Mouse (Mus musculus): Measurements from ENCODE around the gene Trim15. TPM values are rescaled to one million over a fixed set of nuclear protein-coding genes. Genes with fewer than 3 reads are reported as not detected.
A peak's percentile ranks its signal among the peaks of the same experiment; 100 is the strongest.
"Not testable (repeated sequence)": the region's sequence is repeated elsewhere in the genome, so short reads cannot be mapped to it uniquely, and the experiment has no call there.

Gene Trim15
- polyA plus RNA-seq, 1 experiment: 1.6 TPM

DNA sequence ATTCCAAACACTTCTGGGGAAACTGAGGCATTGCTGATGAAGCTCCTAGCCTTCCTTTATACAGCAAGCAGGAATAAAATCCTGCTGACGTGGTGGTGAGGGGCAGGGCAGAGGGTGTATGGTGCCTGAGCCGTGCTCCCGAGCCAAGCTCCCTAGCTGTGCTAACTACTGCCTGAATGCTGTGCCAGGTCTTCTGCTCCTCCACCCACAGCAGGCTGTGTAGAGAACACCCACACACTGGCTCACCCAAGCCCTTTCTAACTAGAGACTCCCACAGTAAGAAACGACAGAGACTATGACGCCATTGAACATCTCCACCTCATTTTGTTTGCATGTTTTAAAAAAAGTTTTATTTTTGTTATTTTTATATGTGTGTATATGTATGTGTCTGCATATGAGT lies 33.0 kb upstream of the Trim15 start:
- Histone ChIP-seq H3K27ac (ENCODE audit: control insufficient read depth, insufficient read depth, low read depth, low read length, poor library complexity) (no peak overlapping the region), H3K4me1 (ENCODE audit: control insufficient read depth, insufficient read depth, low read length) (no peaks in the 10 kb centered on the region), H3K4me3 (replicated peaks; ENCODE audit: control insufficient read depth, low read depth, low read length) (no peak overlapping the region)
- WGBS: 76% methylated on average over 5 of the region's 5 CpGs
- TF ChIP-seq CTCF (IDR thresholded peaks at IDR 0.05; ENCODE audit: control insufficient read depth, insufficient read depth, low read length) (no peak), POLR2A (IDR thresholded peaks at IDR 0.05; ENCODE audit: borderline replicate concordance, control insufficient read depth, low read depth, low read length) (no peak)

DNA sequence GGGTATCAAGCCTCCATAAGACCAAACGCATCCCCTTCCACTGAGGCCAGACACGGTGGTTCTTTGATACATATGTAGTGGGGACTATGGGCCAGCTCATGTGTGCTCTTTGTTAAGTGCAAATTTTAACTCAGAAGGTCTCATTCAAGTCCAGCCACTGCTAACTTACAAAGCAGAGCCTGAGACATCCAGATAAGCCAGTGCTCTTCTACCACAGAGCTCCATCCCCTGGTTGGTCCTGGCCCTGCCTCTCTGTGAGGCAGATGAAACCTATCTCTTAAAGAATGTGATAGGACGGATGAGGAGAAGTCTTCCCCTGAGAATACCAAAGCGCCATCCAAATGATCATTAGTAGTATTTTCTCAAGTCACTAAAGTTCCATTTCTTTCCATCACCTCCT lies 32.4 kb upstream of the Trim15 start:
- 82% methylated on average over 4 of the region's 4 CpGs for WGBS

DNA sequence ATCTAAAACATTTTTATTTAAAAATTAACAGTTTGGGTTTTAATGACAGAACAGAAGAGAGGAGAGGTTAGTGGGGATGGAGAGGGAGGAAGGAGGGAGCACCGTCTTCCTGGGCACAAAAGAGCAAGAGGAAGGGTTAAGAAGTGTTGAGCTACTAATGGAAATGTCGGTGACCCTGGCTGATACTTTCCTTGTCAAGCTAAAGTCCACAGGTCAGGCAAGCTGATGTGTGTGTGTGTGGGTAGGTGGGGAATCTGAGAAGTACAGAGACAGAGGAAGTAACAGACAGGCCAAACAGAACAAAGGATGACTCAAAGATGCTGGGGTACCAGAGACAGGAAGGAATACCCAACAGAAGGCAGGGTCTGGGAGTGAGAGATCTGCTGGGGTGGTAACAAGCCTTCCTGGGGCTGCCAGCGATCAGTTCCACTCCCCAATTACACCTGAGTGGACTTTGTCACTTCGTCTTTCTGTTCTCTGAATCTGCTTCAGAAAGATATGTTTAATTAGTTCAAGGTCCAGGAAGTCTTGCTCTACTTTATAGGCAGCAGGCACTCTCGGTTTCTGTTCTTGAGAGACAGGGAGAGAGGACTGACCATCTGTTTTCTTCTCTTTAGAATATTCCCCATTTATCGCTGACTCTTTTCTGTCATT lies 30.7 kb upstream of the Trim15 start, which contains the start of gene Trim31:
Gene Trim31 (plus strand): TSS at position 567 of the 654 bp plus-strand sequence.
- WGBS: 66% methylated on average over 6 of the region's 6 CpGs
- TF ChIP-seq POLR2A (IDR thresholded peaks at IDR 0.05; ENCODE audit: borderline replicate concordance, control insufficient read depth, low read depth, low read length): no peak
- TF ChIP-seq CTCF (IDR thresholded peaks at IDR 0.05; ENCODE audit: control insufficient read depth, insufficient read depth, low read length): no peak
- no peak within 1 kb of the TSS for H3K27ac ChIP-seq (ENCODE audit: control insufficient read depth, insufficient read depth, low read depth, low read length, poor library complexity)
- no peaks in the 10 kb centered on the region for H3K4me1 ChIP-seq (ENCODE audit: control insufficient read depth, insufficient read depth, low read length)
- no peak within 1 kb of the TSS for H3K4me3 ChIP-seq (replicated peaks; ENCODE audit: control insufficient read depth, low read depth, low read length)

More for the DNA sequence above, 32.4 kb upstream of the Trim15 start:
- Histone ChIP-seq H3K4me1 (ENCODE audit: control insufficient read depth, insufficient read depth, low read length) (no peaks in the 10 kb centered on the region), H3K27ac (ENCODE audit: control insufficient read depth, insufficient read depth, low read depth, low read length, poor library complexity) (no peak overlapping the region), H3K4me3 (replicated peaks; ENCODE audit: control insufficient read depth, low read depth, low read length) (no peak overlapping the region)
- TF ChIP-seq POLR2A (IDR thresholded peaks at IDR 0.05; ENCODE audit: borderline replicate concordance, control insufficient read depth, low read depth, low read length) (no peak), CTCF (IDR thresholded peaks at IDR 0.05; ENCODE audit: control insufficient read depth, insufficient read depth, low read length) (no peak)

DNA sequence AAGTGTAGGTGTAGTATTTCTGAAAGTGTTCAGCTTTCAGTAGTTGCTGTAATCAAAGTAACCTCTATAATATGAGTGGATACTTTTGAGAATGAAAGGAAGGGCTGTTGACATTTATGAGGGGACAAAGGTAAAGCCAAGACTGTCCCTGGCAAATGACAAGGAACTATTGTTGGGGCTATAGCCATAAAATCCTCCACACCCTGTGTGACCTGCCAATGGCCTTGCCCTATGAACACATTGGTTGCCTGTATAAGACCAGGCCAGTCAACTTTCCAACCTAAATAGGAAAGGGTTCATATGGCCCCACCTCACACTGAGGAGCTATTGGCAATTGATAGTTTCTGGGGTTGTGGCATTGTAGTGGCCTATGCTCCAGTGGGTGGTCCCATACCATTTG lies 30.1 kb upstream of the Trim15 start:
- Histone ChIP-seq H3K4me1 (ENCODE audit: control insufficient read depth, insufficient read depth, low read length) (no peaks in the 10 kb centered on the region), H3K4me3 (replicated peaks; ENCODE audit: control insufficient read depth, low read depth, low read length) (no peak overlapping the region), H3K27ac (ENCODE audit: control insufficient read depth, insufficient read depth, low read depth, low read length, poor library complexity) (no peak overlapping the region)
- TF ChIP-seq CTCF (IDR thresholded peaks at IDR 0.05; ENCODE audit: control insufficient read depth, insufficient read depth, low read length) (no peak), POLR2A (IDR thresholded peaks at IDR 0.05; ENCODE audit: borderline replicate concordance, control insufficient read depth, low read depth, low read length) (no peak)

DNA sequence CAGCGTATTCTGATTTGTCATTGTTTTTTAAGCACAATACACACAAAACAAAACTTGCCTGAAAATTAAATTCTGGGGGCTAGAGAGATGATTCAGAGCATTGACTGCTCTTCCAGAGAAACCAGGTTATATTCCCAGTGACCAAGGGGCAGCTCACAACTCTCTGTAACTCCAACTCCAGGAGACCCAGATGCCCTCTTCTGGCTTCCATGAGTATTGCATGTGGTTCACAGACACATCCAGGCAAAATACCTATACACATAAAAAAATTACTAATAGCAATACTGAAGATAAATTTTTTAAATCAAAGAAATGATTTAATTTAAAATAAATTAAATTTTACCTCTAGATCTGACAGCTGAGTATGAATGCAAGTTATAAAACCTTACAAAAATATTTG lies 29.6 kb upstream of the Trim15 start:
- Histone ChIP-seq H3K27ac (ENCODE audit: control insufficient read depth, insufficient read depth, low read depth, low read length, poor library complexity) (no peak overlapping the region), H3K4me3 (replicated peaks; ENCODE audit: control insufficient read depth, low read depth, low read length) (no peak overlapping the region), H3K4me1 (ENCODE audit: control insufficient read depth, insufficient read depth, low read length) (no peaks in the 10 kb centered on the region)
- 73% methylated on average over 1 of the region's 1 CpGs for WGBS
- TF ChIP-seq POLR2A (IDR thresholded peaks at IDR 0.05; ENCODE audit: borderline replicate concordance, control insufficient read depth, low read depth, low read length) (no peak), CTCF (IDR thresholded peaks at IDR 0.05; ENCODE audit: control insufficient read depth, insufficient read depth, low read length) (0 out of 2 replicates have a peak, but pooled peaks have one; percentile 15)

GRCm38 (mm10) chr17:36893387-36893786 lies 26.4 kb upstream of the Trim15 start:
- Histone ChIP-seq H3K27ac (ENCODE audit: control insufficient read depth, insufficient read depth, low read depth, low read length, poor library complexity) (no peak overlapping the region), H3K4me3 (replicated peaks; ENCODE audit: control insufficient read depth, low read depth, low read length) (no peak overlapping the region), H3K4me1 (ENCODE audit: control insufficient read depth, insufficient read depth, low read length) (no peaks in the 10 kb centered on the region)
- 30% methylated on average over 5 of the region's 5 CpGs for WGBS
- TF ChIP-seq POLR2A (IDR thresholded peaks at IDR 0.05; ENCODE audit: borderline replicate concordance, control insufficient read depth, low read depth, low read length) (no peak), CTCF (IDR thresholded peaks at IDR 0.05; ENCODE audit: control insufficient read depth, insufficient read depth, low read length) (no peak)

DNA sequence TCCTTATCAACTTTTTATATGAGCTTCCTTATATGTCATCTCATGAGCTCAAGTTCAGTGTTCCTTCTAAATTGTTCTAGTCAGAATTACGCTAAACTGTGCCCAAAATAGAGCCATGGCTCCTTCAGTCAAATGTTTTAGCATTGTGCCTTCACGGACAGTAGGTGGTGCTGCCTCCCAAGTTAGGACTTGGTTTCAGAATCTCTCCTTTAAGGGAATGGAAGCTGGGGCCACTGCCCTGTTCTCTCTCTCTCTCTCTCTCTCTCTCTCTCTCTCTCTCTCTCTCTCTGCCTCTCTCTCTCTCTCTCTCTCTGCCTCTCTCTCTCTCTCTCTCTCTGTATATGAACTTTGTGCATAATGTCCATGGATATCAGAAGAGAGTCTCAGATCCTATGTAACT lies 25.4 kb upstream of the Trim15 start:
- Histone ChIP-seq H3K27ac (ENCODE audit: control insufficient read depth, insufficient read depth, low read depth, low read length, poor library complexity) (no peak overlapping the region), H3K4me1 (ENCODE audit: control insufficient read depth, insufficient read depth, low read length) (no peaks in the 10 kb centered on the region), H3K4me3 (replicated peaks; ENCODE audit: control insufficient read depth, low read depth, low read length) (no peak overlapping the region)
- no peak for TF ChIP-seq POLR2A (IDR thresholded peaks at IDR 0.05; ENCODE audit: borderline replicate concordance, control insufficient read depth, low read depth, low read length)
- peak; percentile 46; the same call in 1 of the 2 replicates for TF ChIP-seq CTCF (IDR thresholded peaks at IDR 0.05; ENCODE audit: control insufficient read depth, insufficient read depth, low read length)
- 5% methylated on average over 2 of the region's 2 CpGs for WGBS

- not testable (repeated sequence) for H3K4me1 ChIP-seq (ENCODE audit: control insufficient read depth, insufficient read depth, low read length); H3K4me3 ChIP-seq (replicated peaks; ENCODE audit: control insufficient read depth, low read depth, low read length); H3K27ac ChIP-seq (ENCODE audit: control insufficient read depth, insufficient read depth, low read depth, low read length, poor library complexity)
- WGBS: 90% methylated on average over 1 of the region's 1 CpGs
Observed at GRCm38 (mm10) chr17:36891496-36891895, 24.5 kb upstream of the Trim15 start.

All from bone marrow, adult 2 months (tissue).